Mouse (Mus musculus) heart, postnatal 4 days (tissue): ENCODE data around the gene Fam131a. TPM values are rescaled to one million over a fixed set of nuclear protein-coding genes. Genes with fewer than 3 reads are reported as not detected.
A peak's percentile ranks its signal among the peaks of the same experiment; 100 is the strongest.

Source experiments
- DNase-seq: peaks from one replicate; pipeline ENCODE4 v3.0.0; 2021
- total RNA-seq, 2 experiments: library from RNA; stranded (reverse); gene quantifications; 2 replicates each; pipeline ENCODE4 v1.2.3; 2021

Fam131a gene
- total RNA-seq, 2 experiments from 2014 or later = 10.0 to 13.8 TPM

DNA sequence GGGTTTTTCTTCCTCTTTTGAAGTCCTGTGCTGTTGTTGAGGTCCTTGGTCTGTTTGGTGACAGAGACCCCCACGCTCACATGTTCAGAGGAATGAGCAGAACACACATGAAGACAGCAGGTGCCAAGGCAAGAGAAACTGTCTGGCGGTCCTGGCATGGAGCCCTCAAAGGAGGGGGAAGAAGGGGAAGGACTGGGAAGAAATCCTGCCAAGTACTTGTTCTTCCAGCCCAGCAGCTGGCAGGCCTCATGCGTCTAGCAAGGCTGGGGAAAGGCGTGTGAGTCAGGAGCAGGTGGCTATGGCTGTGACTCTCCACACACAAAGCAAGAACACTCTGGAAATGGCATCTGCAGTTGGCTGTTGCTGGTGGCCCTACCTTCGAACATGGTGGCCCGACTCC is 53.6 kb downstream of the Fam131a start:
- peak; percentile 76 for DNase-seq

DNA sequence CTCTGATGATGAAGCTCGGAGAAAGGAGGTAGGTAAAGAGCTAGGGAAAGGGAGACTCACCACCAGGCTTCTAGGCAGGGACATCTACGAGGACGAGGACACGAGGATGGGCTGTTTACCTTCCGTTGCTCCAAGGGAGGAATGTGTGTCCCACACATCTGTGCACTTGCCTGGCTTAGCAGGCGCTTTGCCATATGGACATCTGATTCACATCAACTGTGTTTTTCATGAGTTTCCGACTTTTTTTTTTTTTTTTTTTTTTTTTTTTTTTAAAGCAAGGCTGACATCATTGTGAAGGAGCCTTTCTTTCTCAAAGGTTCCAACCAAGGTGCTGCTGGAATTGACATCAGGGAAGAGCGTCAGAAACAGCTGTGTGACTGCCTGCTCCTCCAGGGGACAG is 57.5 kb downstream of the Fam131a start:
- no peak for DNase-seq

Other genes with a start within 250 kb of the Fam131a start
- 10 to 100 TPM; 55.9 to 59.8 TPM for gene Eif2b5, start 194.4 kb upstream of the Fam131a start, total RNA-seq
- gene Dvl3, start 176.3 kb upstream of the Fam131a start, total RNA-seq = 10 to 100 TPM; 70.6 to 73.1 TPM
- gene Ap2m1, start 157.8 kb upstream of the Fam131a start, total RNA-seq = 100 to 1,000 TPM; 283 to 296 TPM
- 10 to 100 TPM; 64.0 to 65.1 TPM for gene Abcf3, start 144.7 kb upstream of the Fam131a start, total RNA-seq
- not detected for gene Vwa5b2, start 103.8 kb upstream of the Fam131a start, total RNA-seq
- gene Eef1akmt4, start 81.6 kb upstream of the Fam131a start, total RNA-seq = 1 to 10 TPM; 5.2 to 5.4 TPM
- not detected for gene Gm49333, start 81.6 kb upstream of the Fam131a start, total RNA-seq
- gene Alg3, start 81.5 kb upstream of the Fam131a start, total RNA-seq = 10 to 100 TPM; 13.6 to 14.6 TPM
- gene Camk2n2, start 72.0 kb upstream of the Fam131a start, total RNA-seq = 1 to 10 TPM; 2.0 TPM
- gene Ece2, start 63.4 kb upstream of the Fam131a start, total RNA-seq = 1 to 10 TPM in 1 of 2 experiments, under 1 TPM in 1; 0.93 to 1.4 TPM
- 100 to 1,000 TPM; 185 to 194 TPM for gene Psmd2, start 41.6 kb upstream of the Fam131a start, total RNA-seq
- 100 to 1,000 TPM; 374 TPM for gene Eif4g1, start 24.9 kb upstream of the Fam131a start, total RNA-seq
- 10 to 100 TPM; 15.6 to 16.7 TPM for gene Polr2h, start 24.4 kb downstream of the Fam131a start, total RNA-seq
- 1 to 10 TPM; 3.2 to 4.5 TPM for gene Clcn2, start 24.5 kb downstream of the Fam131a start, total RNA-seq
- gene Chrd, start 39.9 kb downstream of the Fam131a start, total RNA-seq = 1 to 10 TPM; 1.6 to 1.9 TPM
- gene Thpo, start 41.3 kb downstream of the Fam131a start, total RNA-seq = under 1 TPM in 1 of 2 experiments, not detected in 1; 0.27 TPM